Mouse (Mus musculus) MEL (cell line): Measurements from ENCODE around the gene Lrrc4.

ENCODE experiments used
- CTCF ChIP-seq, 3 experiments: IDR thresholded peaks in 2 of 3; conservative IDR thresholded peaks in 1 of 3; 2 replicates each; pipeline ENCODE4 v1.5.1; 2011 to 2012; ENCODE audit warnings: low read length in 3 of 3, low read depth in 2 of 3, mild to moderate bottlenecking in 2 of 3, improper control_type of control experiment in 1 of 3, inconsistent platforms in 1 of 3, mixed read lengths in 1 of 3, moderate library complexity in 1 of 3; ENCODE audit not compliant: control insufficient read depth in 1 of 3, insufficient read depth in 1 of 3, poor library complexity in 1 of 3, severe bottlenecking in 1 of 3
- E2F4 ChIP-seq: IDR thresholded peaks from 2 replicates; pipeline ENCODE4 v1.6.1; 2011; ENCODE audit warnings: low read depth, low read length, improper control_type of control experiment, borderline replicate concordance
- MYB ChIP-seq: IDR thresholded peaks from 2 replicates; pipeline ENCODE4 v1.6.1; 2011; ENCODE audit warnings: mild to moderate bottlenecking, low read depth, low read length, improper control_type of control experiment
- POLR2A ChIP-seq, 2 experiments: IDR thresholded peaks; 2 replicates each; pipeline ENCODE4 v1.6.1; 2011 to 2012; ENCODE audit warnings: low read length in 2 of 2, mild to moderate bottlenecking in 2 of 2, control low read depth in 1 of 2, improper control_type of control experiment in 1 of 2, low read depth in 1 of 2, moderate library complexity in 1 of 2; ENCODE audit not compliant: control insufficient read depth in 1 of 2, insufficient read depth in 1 of 2, poor library complexity in 1 of 2
- UBTF ChIP-seq: IDR thresholded peaks from 2 replicates; pipeline ENCODE4 v1.6.1; 2012; ENCODE audit warnings: low read depth, mild to moderate bottlenecking, inconsistent platforms, low read length, improper control_type of control experiment, moderate library complexity, borderline replicate concordance; ENCODE audit not compliant: insufficient read depth

DNA sequence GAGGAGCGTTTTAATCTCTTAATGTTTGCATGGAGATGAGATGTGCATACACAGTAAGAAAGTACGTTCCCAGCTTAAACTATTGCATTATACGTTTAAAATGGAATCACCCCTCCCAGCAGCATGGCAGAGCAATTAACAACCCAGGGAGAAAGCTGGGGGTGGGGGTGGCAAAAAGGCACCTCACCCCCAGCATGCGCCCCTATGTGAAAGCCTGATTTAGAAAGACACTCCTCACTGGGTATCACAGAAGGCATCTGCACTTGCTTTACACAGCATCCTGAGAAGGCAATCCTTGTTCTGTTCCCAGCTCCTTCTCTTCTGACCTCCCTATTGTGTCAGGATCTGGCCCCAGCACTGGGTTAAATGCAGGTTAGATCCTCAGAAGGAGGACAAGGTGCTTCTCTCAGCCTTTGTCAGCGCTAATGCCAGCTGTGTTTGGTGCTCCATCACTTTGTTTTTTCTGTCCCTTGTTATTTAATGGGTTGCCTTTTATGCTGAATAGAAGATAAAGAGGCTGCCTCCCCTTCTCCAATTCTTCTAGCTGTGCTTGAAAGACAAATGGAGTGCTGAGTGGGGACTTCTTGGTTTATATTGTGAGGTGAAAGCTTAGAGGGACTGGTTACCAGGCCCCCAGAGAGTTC is 69.3 kb downstream of the Lrrc4 start:
- no peak for TF ChIP-seq CTCF (IDR thresholded peaks at IDR 0.05 in 2 of 3, conservative IDR thresholded peaks at IDR 0.05 in 1 of 3; ENCODE audit: control insufficient read depth in 1 of 3, insufficient read depth in 1 of 3, low read depth in 2 of 3, low read length in 3 of 3, poor library complexity in 1 of 3, severe bottlenecking in 1 of 3)
- TF ChIP-seq E2F4 = no peak
- TF ChIP-seq MYB = no peak
- no peak for TF ChIP-seq POLR2A (IDR thresholded peaks at IDR 0.05; ENCODE audit: control insufficient read depth in 1 of 2, insufficient read depth in 1 of 2, low read depth in 1 of 2, low read length in 2 of 2, poor library complexity in 1 of 2)
- no peak for TF ChIP-seq UBTF
